Mouse (Mus musculus): Measurements from ENCODE around the gene Mapkapk5. TPM values are rescaled to one million over a fixed set of nuclear protein-coding genes. Genes with fewer than 3 reads are reported as not detected.

The Mapkapk5 gene
- polyA plus RNA-seq, 2 experiments = 60.4 to 110 TPM

- H3K9me3 ChIP-seq (ENCODE audit: control insufficient read depth, low read length) = no peaks in the 10 kb centered on the region
- TF ChIP-seq POLR2A (IDR thresholded peaks at IDR 0.05; ENCODE audit: borderline replicate concordance, extremely low read depth, insufficient read depth, insufficient read length) = no peak
- no peak overlapping the region for H3K9ac ChIP-seq (ENCODE audit: low read depth, low read length, severe bottlenecking)
- ATAC-seq (ENCODE audit: low FRiP score, low read depth) = no peak
- no peaks in the 10 kb centered on the region for H3K27me3 ChIP-seq (ENCODE audit: control insufficient read depth, insufficient read depth, low read length)
- H3K27ac ChIP-seq (replicated peaks; ENCODE audit: low read depth, low read length) = no peak overlapping the region
- H3K4me3 ChIP-seq (replicated peaks; ENCODE audit: low read length) = no peak overlapping the region
- WGBS = 95% methylated on average over 10 of the region's 10 CpGs
- peaks cover 11% of the 10 kb centered on the region for H3K36me3 ChIP-seq (ENCODE audit: control insufficient read depth, insufficient read depth, low read length)
- peaks cover 12% of the 10 kb centered on the region for H3K4me1 ChIP-seq (ENCODE audit: control insufficient read depth, insufficient read depth, low read length)
- no peak overlapping the region for H3K4me2 ChIP-seq (replicated peaks; ENCODE audit: low read depth, low read length, severe bottlenecking)
- DNase-seq (ENCODE audit: low spot score) = no peak
Measured at GRCm38 (mm10) chr5:121585005-121585404, 39.3 kb upstream of the Mapkapk5 start.

- Histone ChIP-seq H3K36me3 (ENCODE audit: control insufficient read depth, insufficient read depth, low read length) (peaks cover 21% of the 10 kb centered on the region), H3K27me3 (ENCODE audit: control insufficient read depth, insufficient read depth, low read length) (no peaks in the 10 kb centered on the region), H3K4me2 (replicated peaks; ENCODE audit: low read depth, low read length, severe bottlenecking) (no peak overlapping the region), H3K9ac (ENCODE audit: low read depth, low read length, severe bottlenecking) (no peak overlapping the region), H3K27ac (replicated peaks; ENCODE audit: low read depth, low read length) (peak overlapping the region; percentile 48; the same call in 1 of the 2 replicates), H3K9me3 (ENCODE audit: control insufficient read depth, low read length) (no peaks in the 10 kb centered on the region), H3K4me1 (ENCODE audit: control insufficient read depth, insufficient read depth, low read length) (peaks cover 12% of the 10 kb centered on the region), H3K4me3 (replicated peaks; ENCODE audit: low read length) (no peak overlapping the region)
- no peak for TF ChIP-seq POLR2A (IDR thresholded peaks at IDR 0.05; ENCODE audit: borderline replicate concordance, extremely low read depth, insufficient read depth, insufficient read length)
- DNase-seq (ENCODE audit: low spot score) (peak; percentile 50), ATAC-seq (ENCODE audit: low FRiP score, low read depth) (peak; percentile 47; the same call in 1 of the 2 replicates)
- WGBS = 53% methylated on average over 12 of the region's 12 CpGs
Measured at GRCm38 (mm10) chr5:121583765-121584501, 38.2 kb upstream of the Mapkapk5 start.

- Histone ChIP-seq H3K36me3 (ENCODE audit: control insufficient read depth, insufficient read depth, low read length) (peaks cover 38% of the 10 kb centered on the region), H3K9me3 (ENCODE audit: control insufficient read depth, low read length) (no peaks in the 10 kb centered on the region), H3K9ac (ENCODE audit: low read depth, low read length, severe bottlenecking) (no peak overlapping the region), H3K27me3 (ENCODE audit: control insufficient read depth, insufficient read depth, low read length) (no peaks in the 10 kb centered on the region), H3K27ac (replicated peaks; ENCODE audit: low read depth, low read length) (no peak overlapping the region), H3K4me3 (replicated peaks; ENCODE audit: low read length) (no peak overlapping the region), H3K4me2 (replicated peaks; ENCODE audit: low read depth, low read length, severe bottlenecking) (no peak overlapping the region), H3K4me1 (ENCODE audit: control insufficient read depth, insufficient read depth, low read length) (peaks cover 12% of the 10 kb centered on the region)
- DNase-seq (ENCODE audit: low spot score) (no peak), ATAC-seq (ENCODE audit: low FRiP score, low read depth) (no peak)
- WGBS = 87% methylated on average over 8 of the region's 8 CpGs
- no peak for TF ChIP-seq POLR2A (IDR thresholded peaks at IDR 0.05; ENCODE audit: borderline replicate concordance, extremely low read depth, insufficient read depth, insufficient read length)
Measured at GRCm38 (mm10) chr5:121581945-121582344, 36.2 kb upstream of the Mapkapk5 start.

- Histone ChIP-seq H3K4me1 (ENCODE audit: control insufficient read depth, insufficient read depth, low read length) (no peaks in the 10 kb centered on the region; the same call in 1 of the 2 replicates), H3K4me3 (replicated peaks; ENCODE audit: low read length) (no peak overlapping the region), H3K27ac (replicated peaks; ENCODE audit: low read depth, low read length) (no peak overlapping the region), H3K4me2 (replicated peaks; ENCODE audit: low read depth, low read length, severe bottlenecking) (no peak overlapping the region), H3K36me3 (ENCODE audit: control insufficient read depth, insufficient read depth, low read length) (peaks cover 85% of the 10 kb centered on the region), H3K9ac (ENCODE audit: low read depth, low read length, severe bottlenecking) (no peak overlapping the region), H3K27me3 (ENCODE audit: control insufficient read depth, insufficient read depth, low read length) (no peaks in the 10 kb centered on the region), H3K9me3 (ENCODE audit: control insufficient read depth, low read length) (no peaks in the 10 kb centered on the region)
- DNase-seq (ENCODE audit: low spot score) (no peak), ATAC-seq (ENCODE audit: low FRiP score, low read depth) (no peak)
- WGBS = 86% methylated on average over 11 of the region's 11 CpGs
- no peak for TF ChIP-seq POLR2A (IDR thresholded peaks at IDR 0.05; ENCODE audit: borderline replicate concordance, extremely low read depth, insufficient read depth, insufficient read length)
Measured at GRCm38 (mm10) chr5:121576927-121577488, 31.3 kb upstream of the Mapkapk5 start.

GRCm38 (mm10) chr5:121575867-121576266 is 30.2 kb upstream of the Mapkapk5 start:
- no peaks in the 10 kb centered on the region for H3K9me3 ChIP-seq (ENCODE audit: control insufficient read depth, low read length)
- DNase-seq (ENCODE audit: low spot score) (no peak), ATAC-seq (ENCODE audit: low FRiP score, low read depth) (no peak)
- H3K4me1 ChIP-seq (ENCODE audit: control insufficient read depth, insufficient read depth, low read length) = no peaks in the 10 kb centered on the region
- no peaks in the 10 kb centered on the region for H3K27me3 ChIP-seq (ENCODE audit: control insufficient read depth, insufficient read depth, low read length)
- TF ChIP-seq POLR2A (IDR thresholded peaks at IDR 0.05; ENCODE audit: borderline replicate concordance, extremely low read depth, insufficient read depth, insufficient read length) = no peak
- peaks cover 94% of the 10 kb centered on the region for H3K36me3 ChIP-seq (ENCODE audit: control insufficient read depth, insufficient read depth, low read length)
- H3K4me3 ChIP-seq (replicated peaks; ENCODE audit: low read length) = no peak overlapping the region
- H3K27ac ChIP-seq (replicated peaks; ENCODE audit: low read depth, low read length) = no peak overlapping the region
- 97% methylated on average over 11 of the region's 11 CpGs for WGBS
- H3K9ac ChIP-seq (ENCODE audit: low read depth, low read length, severe bottlenecking) = no peak overlapping the region
- H3K4me2 ChIP-seq (replicated peaks; ENCODE audit: low read depth, low read length, severe bottlenecking) = no peak overlapping the region
